Mouse (Mus musculus) kidney, postnatal 4 days (tissue): ENCODE measurements around the gene Mei1.

Experiments
- DNase-seq, 2 experiments: peaks; one replicate each; pipeline ENCODE4 v3.0.0; 2021; ENCODE audit warnings: mixed read lengths in 2 of 2

The Mei1 gene

GRCm38 (mm10) chr15:82152435-82152834 lies 82.6 kb downstream of the Mei1 start:
- no peak for DNase-seq

- no peak for DNase-seq
Observed at GRCm38 (mm10) chr15:82156298-82156697, 86.5 kb downstream of the Mei1 start.

- DNase-seq = no peak
Observed at GRCm38 (mm10) chr15:82156902-82157301, 87.1 kb downstream of the Mei1 start.

GRCm38 (mm10) chr15:82158243-82159035 lies 88.6 kb downstream of the Mei1 start:
- peak; percentile 25 to 50 for DNase-seq

GRCm38 (mm10) chr15:82159471-82159870 lies 89.7 kb downstream of the Mei1 start:
- DNase-seq = no peak

- no peak for DNase-seq
Observed at GRCm38 (mm10) chr15:82160731-82161640, 91.2 kb downstream of the Mei1 start.

- DNase-seq = no peak
Observed at GRCm38 (mm10) chr15:82161965-82162600, 92.3 kb downstream of the Mei1 start.

- no peak for DNase-seq
Observed at GRCm38 (mm10) chr15:82163356-82164060, 93.7 kb downstream of the Mei1 start.

- DNase-seq = no peak
Observed at GRCm38 (mm10) chr15:82164061-82164399, 94.2 kb downstream of the Mei1 start.

- DNase-seq = no peak
Observed at GRCm38 (mm10) chr15:82164496-82164895, 94.7 kb downstream of the Mei1 start.

GRCm38 (mm10) chr15:82165332-82166239 lies 95.8 kb downstream of the Mei1 start:
- peak; percentile 91 for DNase-seq

- DNase-seq = peak; percentile 33 to 58
Observed at GRCm38 (mm10) chr15:82166240-82167100, 96.7 kb downstream of the Mei1 start.

GRCm38 (mm10) chr15:82167201-82168168 lies 97.7 kb downstream of the Mei1 start:
- DNase-seq = peak; percentile 45 to 70

- no peak for DNase-seq
Observed at GRCm38 (mm10) chr15:82169671-82170070, 99.9 kb downstream of the Mei1 start.

- DNase-seq = no peak
Observed at GRCm38 (mm10) chr15:82170437-82171377, 100.9 kb downstream of the Mei1 start.

GRCm38 (mm10) chr15:82172648-82173047 lies 102.9 kb downstream of the Mei1 start:
- DNase-seq = no peak

- DNase-seq = no peak
Observed at GRCm38 (mm10) chr15:82175091-82175490, 105.3 kb downstream of the Mei1 start.
